Mouse (Mus musculus) B cell, adult 2 months (primary cell): ENCODE data around the gene Zfand3.
A peak's percentile ranks its signal among the peaks of the same experiment; 100 is the strongest.

Experiments used
- DNase-seq, 2 experiments: peaks; one replicate each; pipeline ENCODE4 v3.0.0; 2022

The Zfand3 gene

GRCm38 (mm10) chr17:30196401-30197279 lies 192.1 kb downstream of the Zfand3 start:
- no peak for DNase-seq

DNA sequence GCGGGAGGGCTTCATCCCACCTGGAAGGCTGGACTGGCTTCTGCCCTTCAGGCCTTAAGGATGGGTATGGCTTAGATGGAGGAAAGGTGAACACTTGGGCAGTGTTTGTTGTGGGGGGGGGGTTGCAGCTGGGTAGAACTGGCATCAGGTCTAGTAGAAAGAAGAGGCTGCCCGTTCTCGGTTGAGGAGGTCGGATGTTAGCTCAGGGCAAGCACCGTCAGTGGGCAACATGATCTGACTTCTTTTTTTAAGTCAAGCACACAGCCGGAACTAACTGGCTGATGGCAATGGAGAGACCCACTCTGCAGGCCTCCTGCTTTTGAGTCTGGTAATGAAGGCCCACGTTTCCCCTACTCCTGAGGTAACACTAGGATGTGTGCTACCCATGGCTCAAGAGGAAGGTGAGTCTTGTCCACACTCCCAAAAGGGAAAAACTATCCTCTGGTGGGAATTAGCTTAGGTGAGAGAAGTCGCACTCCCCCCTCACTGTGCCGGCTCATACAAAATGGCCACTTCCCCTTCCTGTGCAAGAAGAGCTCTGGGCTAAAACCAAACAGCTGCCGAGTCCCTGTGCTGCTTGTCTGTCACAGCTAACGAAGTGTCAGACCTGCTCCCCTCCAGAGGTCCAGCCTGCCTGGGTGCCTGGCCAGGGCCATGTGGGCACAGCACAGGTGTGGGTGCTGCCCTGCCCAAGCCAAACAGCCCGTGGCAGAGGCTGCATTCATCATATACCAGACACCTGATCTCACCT lies 192.9 kb downstream of the Zfand3 start:
- DNase-seq: peak; percentile 58 to 60

DNA sequence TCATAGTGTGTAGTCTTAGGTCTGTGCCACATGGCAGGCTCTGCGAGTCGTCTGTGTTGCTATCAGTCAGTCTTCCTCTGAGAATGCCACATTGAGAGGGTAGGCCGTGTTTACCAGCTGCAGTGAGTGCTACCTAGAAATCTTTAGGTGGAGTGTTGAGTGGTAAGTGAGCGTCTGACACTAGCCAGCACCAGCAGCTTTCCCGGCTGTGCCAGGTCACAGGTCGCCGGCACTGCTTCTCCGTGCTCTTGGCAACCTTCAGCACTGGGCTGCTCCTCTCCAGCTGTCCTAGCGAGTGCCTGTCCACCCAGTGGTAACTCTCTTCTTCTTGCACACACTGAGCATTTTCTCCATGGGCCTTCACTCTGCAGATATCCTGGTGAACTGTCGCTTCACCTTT lies 193.9 kb downstream of the Zfand3 start:
- DNase-seq: no peak

GRCm38 (mm10) chr17:30199374-30200247 lies 195.1 kb downstream of the Zfand3 start:
- no peak for DNase-seq

DNA sequence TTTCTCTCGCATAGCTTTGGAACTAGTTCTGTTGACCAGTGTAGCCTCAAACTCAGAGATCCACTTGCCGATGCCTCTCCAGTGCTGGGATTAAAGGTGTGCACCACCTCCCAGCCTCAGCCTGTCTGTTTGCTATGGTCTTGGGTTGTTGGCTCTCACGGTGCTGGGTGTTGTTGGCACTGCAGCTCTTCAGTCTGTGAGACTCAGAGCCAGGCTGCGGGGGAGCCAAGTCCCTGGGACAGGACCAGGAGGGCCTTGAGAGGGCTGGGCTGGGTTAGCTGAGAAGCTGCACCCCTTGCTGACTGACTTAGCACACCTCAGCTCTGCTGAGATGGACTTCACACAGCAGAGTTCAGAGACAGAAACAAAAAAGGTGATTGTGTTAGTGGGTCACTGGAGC lies 195.8 kb downstream of the Zfand3 start:
- no peak for DNase-seq

- no peak for DNase-seq
Observed at GRCm38 (mm10) chr17:30205062-30205825, 200.7 kb downstream of the Zfand3 start.

DNA sequence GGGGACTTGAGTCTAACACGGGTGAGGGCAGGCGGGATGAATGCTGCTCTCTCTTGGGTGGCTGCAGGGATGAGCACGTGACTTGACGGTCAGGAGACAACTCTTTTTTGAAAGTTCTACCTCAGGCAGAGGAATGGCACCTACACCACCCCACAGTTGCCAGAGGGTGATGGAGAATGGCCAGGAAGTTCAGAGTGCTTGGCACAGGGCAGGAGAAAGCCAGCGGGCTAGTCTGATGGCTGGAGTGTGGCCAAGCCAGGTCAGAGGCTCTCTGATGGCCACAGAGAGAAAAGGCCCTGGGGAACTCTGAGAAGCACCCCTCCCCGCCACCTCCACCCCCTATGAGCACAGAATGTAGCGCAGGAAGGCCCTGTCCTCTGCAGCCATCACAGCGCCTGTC lies 205.7 kb downstream of the Zfand3 start:
- no peak for DNase-seq

DNA sequence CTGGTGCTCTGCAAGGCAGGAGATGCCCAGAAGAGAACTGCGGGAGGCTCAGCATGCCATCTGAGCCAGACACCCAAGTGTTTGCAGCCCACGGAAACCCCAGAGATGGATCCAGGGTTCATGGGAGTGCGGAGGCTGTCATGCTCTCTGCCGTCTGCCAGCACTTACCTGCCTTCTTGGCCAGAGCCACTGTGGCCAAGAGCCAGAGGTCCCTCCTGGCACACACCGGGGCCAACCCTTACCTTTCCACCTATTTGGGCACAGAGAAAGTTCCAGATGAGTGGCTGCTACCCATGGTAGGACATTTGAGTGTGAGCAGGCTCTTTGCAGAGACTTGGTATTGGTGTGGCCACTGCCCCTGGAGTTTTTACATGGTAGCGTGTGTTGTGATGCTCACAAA lies 206.4 kb downstream of the Zfand3 start:
- DNase-seq: no peak

DNA sequence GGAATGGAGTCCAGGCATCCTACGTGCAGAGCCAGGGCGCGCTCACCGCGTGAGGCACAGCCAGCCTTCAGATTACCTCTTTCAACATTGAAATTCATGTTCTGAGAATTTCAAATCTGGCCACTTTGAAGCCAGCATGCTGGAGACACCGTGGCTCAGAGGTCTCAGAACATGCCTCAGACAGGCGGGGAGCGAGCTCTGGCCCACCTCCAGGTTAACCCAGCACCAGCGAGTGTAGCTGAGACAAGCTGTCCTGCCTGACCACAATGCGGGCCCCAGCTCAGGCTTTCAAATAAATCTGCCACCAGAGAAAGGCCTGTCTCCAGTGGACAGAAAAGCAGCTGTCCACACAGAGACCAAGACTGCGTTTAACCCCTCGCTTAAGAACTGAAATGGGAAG lies 208.1 kb downstream of the Zfand3 start:
- DNase-seq: no peak

DNA sequence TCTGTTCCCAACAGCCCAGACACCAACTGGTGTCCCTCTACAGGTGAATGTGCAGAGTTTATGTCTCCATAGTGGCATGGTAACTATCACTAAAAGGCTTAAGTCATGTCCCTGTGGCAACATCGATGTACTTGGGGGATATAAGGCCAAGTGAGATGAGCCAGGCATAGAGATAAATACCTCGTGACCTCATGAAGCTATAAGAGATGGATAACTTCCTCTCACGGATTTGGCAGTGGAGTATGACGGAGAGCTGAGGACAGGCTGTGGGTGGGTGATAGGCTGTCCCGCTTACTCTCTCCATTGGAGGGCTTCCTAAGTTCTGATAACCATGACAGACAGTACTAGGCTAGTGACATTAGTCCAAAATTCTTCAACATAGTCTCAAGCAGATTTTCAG lies 208.8 kb downstream of the Zfand3 start:
- DNase-seq: no peak

DNA sequence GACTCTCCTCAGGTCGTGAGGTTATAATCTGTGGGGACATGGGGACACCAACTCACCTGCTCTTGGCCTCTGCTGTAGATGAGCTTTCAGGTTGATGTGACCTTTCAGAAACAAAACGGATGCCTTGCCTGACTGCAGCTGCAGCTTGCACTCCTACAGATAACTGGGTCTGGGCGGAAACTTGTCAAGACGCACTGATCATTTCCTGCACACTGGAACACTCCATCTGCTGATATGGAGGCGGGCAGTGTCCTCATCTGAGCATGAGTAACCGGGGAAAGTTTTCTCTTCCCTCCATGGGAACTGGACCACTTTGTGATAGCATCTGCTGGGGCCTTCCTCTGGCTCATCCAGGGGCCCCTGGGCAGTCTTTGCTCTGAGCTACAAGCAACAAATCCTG lies 209.9 kb downstream of the Zfand3 start:
- no peak for DNase-seq

GRCm38 (mm10) chr17:30215741-30216140 lies 211.2 kb downstream of the Zfand3 start:
- no peak for DNase-seq

DNA sequence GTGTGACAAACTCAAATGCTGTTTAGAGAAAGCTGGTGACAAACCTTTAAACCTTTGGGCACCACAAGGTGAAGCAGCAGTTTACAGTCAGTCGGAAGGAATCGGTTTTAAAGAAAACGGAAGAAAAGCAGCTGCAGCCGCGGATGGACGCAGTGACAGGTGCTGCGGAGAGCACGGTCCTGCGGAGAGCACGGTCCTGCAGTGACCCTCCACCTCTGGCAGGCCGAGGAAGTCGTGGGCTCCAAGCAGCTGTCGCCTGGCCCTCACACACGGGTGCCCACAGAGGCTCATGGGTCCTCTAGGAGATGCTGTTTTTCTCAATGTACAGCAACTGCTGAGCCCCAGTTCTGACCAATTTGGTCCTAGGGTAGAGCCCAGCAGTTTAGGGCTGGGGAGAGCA lies 217.1 kb downstream of the Zfand3 start:
- DNase-seq: no peak

DNA sequence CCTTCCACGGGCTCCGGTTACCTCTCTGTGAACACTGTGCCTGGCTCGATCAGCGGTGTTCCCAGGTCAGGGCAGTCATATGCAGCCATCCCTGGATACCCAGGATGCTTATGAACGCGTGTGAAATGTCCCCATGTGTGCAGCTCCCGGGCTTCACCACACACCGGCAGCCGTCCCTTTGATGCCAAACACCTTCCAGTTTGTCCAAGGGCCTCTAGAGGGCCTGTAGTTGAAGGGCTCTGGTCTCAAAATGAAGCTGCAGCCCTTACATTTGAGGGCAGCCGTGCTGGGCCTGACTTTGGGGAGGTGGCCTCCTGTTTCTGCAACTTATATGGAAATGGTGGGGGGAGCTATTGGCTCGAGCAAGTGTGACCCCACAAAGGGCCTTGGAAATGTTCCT lies 217.8 kb downstream of the Zfand3 start:
- no peak for DNase-seq

DNA sequence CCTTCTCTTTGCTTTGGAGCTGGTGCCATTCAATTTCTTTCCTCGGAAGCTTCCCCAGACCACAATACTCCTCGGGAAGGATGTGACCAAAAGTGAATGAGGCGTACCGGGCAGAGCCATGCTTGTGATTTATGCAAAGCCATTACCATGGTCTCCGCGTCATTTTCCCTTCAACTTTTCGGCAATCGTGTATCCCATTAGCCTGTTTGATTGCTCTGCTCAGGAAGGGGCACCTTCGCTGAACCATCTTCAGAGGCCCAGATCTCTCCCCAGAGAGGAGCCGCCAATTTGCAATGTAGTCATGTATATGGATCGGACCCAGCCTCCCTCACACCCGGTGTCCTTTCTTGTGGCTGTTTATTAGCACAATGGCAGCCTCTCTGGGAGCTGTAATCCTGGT lies 218.3 kb downstream of the Zfand3 start:
- no peak for DNase-seq

DNA sequence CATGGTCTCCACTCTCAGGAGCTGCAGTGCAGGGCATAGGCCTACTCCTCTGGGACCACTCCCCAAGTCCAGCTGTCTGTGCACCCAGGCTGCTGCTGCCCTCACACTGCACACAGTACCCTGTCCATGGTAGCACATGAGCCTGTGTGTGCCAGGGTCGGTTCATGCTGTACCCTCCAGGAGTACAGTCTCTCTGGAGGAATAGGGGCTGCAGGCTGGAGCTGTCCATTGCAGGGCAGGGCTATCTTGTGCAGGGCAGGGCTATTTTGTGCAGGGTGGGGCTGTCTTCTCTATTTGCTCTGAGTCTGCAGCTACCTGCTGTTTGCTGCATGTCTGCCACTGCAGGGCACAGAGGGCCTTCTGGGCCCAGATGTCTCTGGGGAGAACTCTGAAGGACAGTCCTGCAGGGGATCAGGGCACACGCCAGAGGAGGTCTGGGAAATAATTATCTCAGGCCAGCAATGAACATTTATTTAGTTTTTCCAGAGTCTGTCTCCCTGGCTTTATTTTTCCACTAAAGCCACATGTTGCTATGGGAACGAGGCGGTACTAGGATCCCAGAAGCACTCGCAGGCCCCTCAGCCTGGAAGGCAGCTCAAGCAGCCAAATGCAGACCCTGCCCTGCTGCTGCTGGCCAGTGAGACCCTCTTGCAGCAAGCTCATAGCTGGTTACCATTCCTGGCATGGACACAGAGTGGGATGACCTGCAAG lies 220.7 kb downstream of the Zfand3 start:
- DNase-seq: no peak

DNA sequence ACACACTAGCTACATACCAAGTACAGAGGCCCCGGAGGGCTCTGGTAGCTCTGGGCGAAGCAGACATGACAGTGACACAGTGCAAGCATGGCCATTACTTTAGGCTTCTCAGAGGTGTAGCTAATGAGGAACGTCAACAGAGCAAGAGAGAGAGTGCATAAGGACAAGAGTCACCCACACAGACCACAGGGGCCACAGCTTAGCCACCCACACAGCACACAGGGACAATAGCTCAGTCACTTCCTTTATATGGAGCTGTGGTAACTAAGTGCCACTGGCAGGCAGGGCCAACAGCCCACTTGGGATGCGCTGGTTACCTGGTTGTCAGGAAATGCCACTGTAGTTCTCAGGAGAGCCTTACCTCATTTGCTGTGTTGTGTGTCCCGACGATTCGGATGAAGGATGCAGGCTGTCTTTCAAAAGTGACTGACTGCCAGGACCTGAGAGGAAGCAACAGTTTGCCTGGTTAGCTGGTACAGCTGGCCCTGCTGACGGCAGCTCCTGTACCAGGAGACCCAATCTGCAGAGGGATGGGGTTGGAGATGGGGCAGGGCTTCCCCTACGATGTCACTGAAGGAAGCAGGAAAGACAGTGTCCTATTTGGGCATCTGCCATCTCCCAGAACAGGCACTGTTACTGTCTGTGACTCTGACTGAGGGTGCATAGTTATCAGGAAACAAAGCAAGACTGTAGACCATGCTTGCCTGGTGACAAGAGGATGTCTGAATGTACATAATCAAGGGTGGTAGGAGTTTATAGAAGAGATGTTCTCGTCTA lies 224.1 kb downstream of the Zfand3 start:
- DNase-seq: no peak

DNA sequence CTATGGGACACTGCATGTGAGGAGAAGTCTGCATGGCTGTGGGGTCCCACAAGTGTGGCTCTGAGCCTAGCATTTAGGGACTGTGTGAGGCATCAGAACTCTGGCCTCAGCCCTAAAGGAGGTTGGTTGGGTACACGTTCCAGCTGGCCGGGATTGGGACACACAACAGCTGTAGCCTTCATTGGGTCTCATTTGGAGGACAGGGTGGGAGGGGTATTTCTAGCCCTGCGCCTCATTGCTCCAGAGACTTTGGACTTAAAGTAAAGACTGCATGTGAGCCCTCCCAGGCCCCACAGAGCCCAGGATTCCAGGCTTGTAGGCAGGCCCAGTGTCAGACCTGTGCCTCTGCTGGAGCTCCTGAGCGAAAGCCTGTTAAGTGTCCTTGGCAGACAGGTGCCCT lies 225.9 kb downstream of the Zfand3 start:
- DNase-seq: no peak

DNA sequence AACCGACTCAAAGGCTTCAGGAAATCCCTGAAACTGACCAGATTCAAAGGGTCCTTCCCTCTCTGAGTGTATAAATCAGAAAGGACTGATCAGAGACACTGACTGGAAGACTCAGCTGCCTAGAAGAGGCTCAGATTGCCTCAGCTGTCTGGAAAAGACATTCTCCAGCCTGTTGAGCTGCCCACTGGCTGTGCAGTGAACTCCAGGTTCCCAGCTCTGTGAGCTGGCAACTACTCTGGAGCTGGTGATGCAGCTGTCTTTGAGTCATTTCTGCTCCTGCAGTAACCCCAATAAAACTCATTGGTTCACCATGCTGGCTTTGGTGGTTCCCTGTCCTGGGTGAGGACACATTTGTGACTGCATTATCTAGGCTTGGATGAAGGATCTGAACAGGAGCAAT lies 226.9 kb downstream of the Zfand3 start:
- DNase-seq: no peak

- no peak for DNase-seq
Observed at GRCm38 (mm10) chr17:30232698-30233097, 228.2 kb downstream of the Zfand3 start.

- DNase-seq: no peak
Observed at GRCm38 (mm10) chr17:30235380-30235779, 230.8 kb downstream of the Zfand3 start.
